Mouse (Mus musculus) lung, adult 2 months (tissue): ENCODE measurements around the gene Ugt1a5. TPM values are rescaled to one million over a fixed set of nuclear protein-coding genes. Genes with fewer than 3 reads are reported as not detected.

Experiments used
- DNase-seq: peaks from one replicate; pipeline ENCODE4 v3.0.0; 2022
- H3K4me1 ChIP-seq: fragments of 200-500 bp; 2 replicates; pipeline ENCODE4 v1.6.1; 2011; ENCODE audit warnings: low read length; ENCODE audit not compliant: control insufficient read depth, insufficient read depth
- H3K4me3 ChIP-seq: fragments of 200-500 bp; replicated peaks from 2 replicates; pipeline ENCODE3; 2011; ENCODE audit warnings: low read depth, mild to moderate bottlenecking, control low read depth, low read length; ENCODE audit errors: extremely low read depth
- CTCF ChIP-seq: fragments of 200-500 bp; IDR thresholded peaks from 2 replicates; pipeline ENCODE4 v1.5.1; 2011; ENCODE audit warnings: mild to moderate bottlenecking, low read length, control low read depth; ENCODE audit not compliant: insufficient read depth
- POLR2A ChIP-seq: fragments of 200-500 bp; IDR thresholded peaks from 2 replicates; pipeline ENCODE4 v1.6.1; 2011; ENCODE audit warnings: low read depth, mild to moderate bottlenecking, control low read depth, low read length, borderline replicate concordance; ENCODE audit errors: extremely low read depth
- WGBS: fragments of 180-500 bp; shearing (Covaris S2); methylation state at CpG from one replicate; pipeline ENCODE4 v1.1.7; 2018; 5-methylcytosine and 5-hydroxymethylcytosine counted together
- polyA plus RNA-seq: library from polyadenylated mRNA; depleted of rRNA; stranded (reverse); fragments of >200 nt; gene quantifications from 2 replicates; pipeline ENCODE4 v1.2.3, GENCODE M21; 2012

Gene Ugt1a5
- polyA plus RNA-seq, 1 experiment, result 0.36 TPM

DNA sequence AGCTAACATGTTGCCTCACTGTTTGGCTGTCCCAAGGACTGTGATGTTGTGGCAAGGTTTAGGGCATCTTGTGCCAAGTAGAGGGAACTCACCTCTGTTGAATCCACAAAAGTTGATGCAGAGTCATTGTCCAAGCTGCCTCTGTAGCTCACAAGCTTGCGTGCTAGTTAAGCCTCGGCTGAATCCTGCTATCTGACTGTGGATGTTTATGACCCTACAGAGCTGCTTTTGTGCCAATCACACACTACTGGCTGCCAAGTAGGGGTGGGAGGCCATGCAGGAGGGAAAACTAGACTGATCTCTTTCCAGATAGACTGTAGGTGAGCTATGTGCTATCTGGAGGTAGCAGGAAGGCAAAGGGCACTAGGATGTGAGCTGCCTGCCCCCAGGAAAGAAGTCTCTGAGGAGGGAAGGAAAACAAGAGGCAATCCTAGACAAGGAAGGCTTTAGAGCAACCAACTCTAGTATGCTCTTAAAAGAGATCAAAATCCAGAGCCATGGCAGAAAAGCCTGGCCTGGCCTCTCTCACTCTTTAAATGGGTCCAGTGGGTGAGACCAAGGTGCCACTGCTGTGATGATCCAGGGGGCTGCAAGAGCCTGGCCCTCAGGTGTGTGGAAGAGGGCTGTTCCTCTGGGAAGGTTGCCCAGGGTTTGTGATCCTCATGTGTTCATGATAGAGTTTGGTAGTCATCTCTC lies 48.1 kb downstream of the Ugt1a5 start:
- TF ChIP-seq CTCF (no peak), POLR2A (no peak)
- no peaks in the 10 kb centered on the region for H3K4me1 ChIP-seq
- H3K4me3 ChIP-seq, result no peak overlapping the region
- DNase-seq, result no peak
- 70% methylated on average over 2 of the region's 2 CpGs for WGBS

DNA sequence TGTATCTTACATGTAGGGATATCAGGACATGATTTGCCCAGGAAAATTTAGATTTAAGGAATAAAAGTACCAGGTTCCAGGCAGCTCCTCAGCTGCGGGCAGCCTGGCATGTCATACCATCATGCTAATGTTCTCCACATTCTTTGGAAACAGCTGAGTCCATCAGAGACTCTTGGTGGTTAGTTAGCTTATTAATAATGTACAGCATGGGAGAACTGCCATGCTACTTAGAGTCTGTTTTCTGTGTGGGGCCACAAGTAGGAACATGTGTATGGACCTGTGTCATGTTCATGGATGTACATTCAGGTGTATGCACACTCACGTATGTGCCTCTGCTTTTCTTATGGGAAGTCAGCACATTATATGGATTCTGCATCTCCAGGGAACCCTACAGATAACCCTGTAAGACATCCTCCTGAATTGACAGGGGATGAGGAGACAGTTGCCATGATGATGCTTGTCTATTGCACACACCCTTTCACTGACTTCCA lies 48.7 kb downstream of the Ugt1a5 start:
- no peak overlapping the region for H3K4me3 ChIP-seq
- no peaks in the 10 kb centered on the region for H3K4me1 ChIP-seq
- TF ChIP-seq CTCF (no peak), POLR2A (no peak)
- 77% methylated on average over 2 of the region's 2 CpGs for WGBS
- DNase-seq, result no peak

- WGBS, result 70% methylated on average over 10 of the region's 10 CpGs
- Histone ChIP-seq H3K4me3 (no peak overlapping the region), H3K4me1 (no peaks in the 10 kb centered on the region)
- TF ChIP-seq POLR2A, result no peak
- TF ChIP-seq CTCF, result no peak
- no peak for DNase-seq
These were observed 49.9 kb downstream of the Ugt1a5 start for GRCm38 (mm10) chr1:88215466-88216380.

DNA sequence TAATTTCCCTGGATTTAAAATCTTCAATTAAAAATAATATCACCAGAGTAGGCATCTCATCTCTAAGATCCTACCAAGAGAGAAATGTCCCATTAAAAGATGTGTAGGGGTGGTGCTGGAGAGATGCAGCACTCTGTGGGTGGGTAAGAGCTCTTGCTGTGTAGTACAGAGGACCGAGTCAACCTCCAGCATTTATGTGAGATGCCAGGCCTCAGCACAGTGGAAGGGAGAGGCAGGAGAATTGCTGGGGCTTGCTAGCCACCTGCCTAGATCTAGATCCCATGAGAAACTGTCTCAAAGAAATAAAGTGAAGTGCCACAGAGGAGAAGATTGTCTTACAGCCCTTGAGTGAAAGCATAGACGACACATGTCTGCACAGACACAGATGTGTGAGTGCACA lies 50.7 kb downstream of the Ugt1a5 start:
- WGBS, result 57% methylated on average over 2 of the region's 2 CpGs
- TF ChIP-seq CTCF (no peak), POLR2A (no peak)
- DNase-seq, result no peak
- no peak overlapping the region for H3K4me3 ChIP-seq
- no peaks in the 10 kb centered on the region for H3K4me1 ChIP-seq

DNA sequence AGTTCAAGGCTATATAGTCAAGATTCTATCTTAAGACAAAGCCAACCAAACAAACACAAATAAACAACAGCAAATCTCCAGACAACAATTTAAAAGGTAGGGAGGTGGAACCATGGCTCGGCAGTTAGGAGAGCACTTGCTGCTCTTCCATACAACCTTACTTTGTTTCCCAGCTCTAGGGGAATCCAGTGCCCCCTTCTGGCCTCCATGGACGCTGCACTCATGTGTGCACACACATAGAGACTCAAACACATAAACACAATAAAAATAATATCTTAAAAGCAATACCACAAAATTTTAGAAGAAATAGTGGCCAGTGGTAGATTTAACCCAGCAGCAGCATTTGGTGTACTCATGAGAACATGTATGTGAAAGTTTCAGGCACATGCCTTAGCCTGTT lies 51.3 kb downstream of the Ugt1a5 start:
- no peak for TF ChIP-seq CTCF
- TF ChIP-seq POLR2A, result no peak
- no peak for DNase-seq
- H3K4me1 ChIP-seq, result no peaks in the 10 kb centered on the region
- WGBS, result 54% methylated on average over 2 of the region's 2 CpGs
- H3K4me3 ChIP-seq, result no peak overlapping the region

DNA sequence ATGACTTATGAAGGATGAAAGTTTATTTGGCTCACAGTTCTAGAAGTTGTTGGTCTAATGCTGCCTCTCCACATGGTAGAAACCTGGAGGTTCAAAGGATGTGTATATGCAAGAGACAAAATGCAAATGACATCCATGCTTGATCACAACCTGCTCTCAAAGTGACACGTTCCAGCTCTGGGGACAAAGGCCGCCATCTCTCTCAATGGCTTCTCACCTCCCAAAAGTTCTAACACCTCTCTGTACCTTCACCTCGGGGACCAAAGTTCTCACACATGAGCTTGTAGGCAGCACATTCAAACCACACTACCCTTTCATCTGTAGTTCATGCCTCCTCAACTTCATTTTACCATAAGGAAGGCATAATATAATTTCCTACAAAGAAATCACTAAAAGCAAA lies 51.8 kb downstream of the Ugt1a5 start:
- WGBS, result 32% methylated on average over 3 of the region's 3 CpGs
- no peak for TF ChIP-seq POLR2A
- no peak for TF ChIP-seq CTCF
- no peak for DNase-seq
- Histone ChIP-seq H3K4me1 (no peaks in the 10 kb centered on the region), H3K4me3 (no peak overlapping the region)

GRCm38 (mm10) chr1:88218051-88218450 lies 52.2 kb downstream of the Ugt1a5 start:
- Histone ChIP-seq H3K4me3 (no peak overlapping the region), H3K4me1 (no peaks in the 10 kb centered on the region)
- WGBS, result 74% methylated on average over 9 of the region's 9 CpGs
- no peak for DNase-seq
- TF ChIP-seq POLR2A (no peak), CTCF (no peak)

- TF ChIP-seq POLR2A (no peak), CTCF (no peak)
- 47% methylated on average over 4 of the region's 4 CpGs for WGBS
- Histone ChIP-seq H3K4me1 (no peaks in the 10 kb centered on the region), H3K4me3 (no peak overlapping the region)
- no peak for DNase-seq
These were observed 52.8 kb downstream of the Ugt1a5 start for GRCm38 (mm10) chr1:88218591-88218990.

DNA sequence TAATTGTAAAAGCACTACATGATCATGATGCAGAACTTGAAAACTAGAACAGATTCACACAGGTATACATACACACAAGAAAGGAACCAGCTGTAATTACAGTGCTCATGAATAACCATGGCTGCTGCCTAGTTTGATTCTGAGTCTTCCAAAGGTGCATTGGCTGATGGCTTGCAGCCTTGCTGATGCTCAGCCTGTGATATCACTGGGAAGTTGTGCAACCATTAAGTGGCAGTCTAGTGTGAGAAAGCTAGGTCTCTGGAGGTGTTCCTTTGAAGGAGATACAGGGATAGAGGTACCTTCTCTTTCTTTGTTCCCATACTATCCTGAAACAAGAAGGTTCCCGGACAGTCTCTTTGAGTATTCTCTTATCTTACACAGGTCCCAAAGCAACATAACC lies 53.2 kb downstream of the Ugt1a5 start:
- H3K4me3 ChIP-seq, result no peak overlapping the region
- DNase-seq, result no peak
- 20% methylated on average over 1 of the region's 1 CpGs for WGBS
- H3K4me1 ChIP-seq, result no peaks in the 10 kb centered on the region
- TF ChIP-seq POLR2A (no peak), CTCF (no peak)

- peak; percentile 7 for DNase-seq
These were observed 54.5 kb downstream of the Ugt1a5 start for GRCm38 (mm10) chr1:88220336-88220735.

More at GRCm38 (mm10) chr1:88220336-88220735, 54.5 kb downstream of the Ugt1a5 start:
- H3K4me3 ChIP-seq, result no peak overlapping the region
- no peak for TF ChIP-seq POLR2A
- no peak for TF ChIP-seq CTCF
- H3K4me1 ChIP-seq, result no peaks in the 10 kb centered on the region
